Mouse (Mus musculus): ENCODE data around the gene Cd52. TPM values are rescaled to one million over a fixed set of nuclear protein-coding genes. Genes with fewer than 3 reads are reported as not detected.
A peak's percentile ranks its signal among the peaks of the same experiment; 100 is the strongest.

The Cd52 gene
- polyA plus RNA-seq, 1 experiment from 2014 or later = 24.3 TPM

DNA sequence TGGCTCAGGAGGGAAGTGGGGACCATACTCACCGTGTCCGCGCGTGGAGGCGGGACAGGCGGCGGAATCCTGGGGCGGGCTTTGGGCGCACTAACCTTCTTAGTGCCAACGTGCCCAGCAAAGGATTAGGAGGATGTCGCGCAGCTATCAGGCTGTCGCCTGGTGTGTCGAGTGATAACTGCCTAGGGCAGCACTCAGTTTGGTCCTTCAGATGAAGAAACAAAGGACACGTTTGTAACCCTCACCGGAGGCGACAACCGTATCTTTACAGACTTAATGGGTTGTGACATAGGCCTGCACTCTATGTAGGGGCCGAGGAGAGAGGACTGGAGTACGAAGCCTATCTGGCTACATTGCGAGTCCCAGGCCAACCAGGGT, 7.8 kb upstream of the Cd52 start:
- H3K9me3 ChIP-seq (ENCODE audit: control insufficient read depth, low read length) = no peaks in the 10 kb centered on the region
- 0 out of 2 replicates have a peak, but pooled peaks cover 2% of the 10 kb centered on the region for H3K4me1 ChIP-seq (replicated peaks; ENCODE audit: control insufficient read depth, insufficient read depth, low read length)
- ATAC-seq (replicated peaks; ENCODE audit: low FRiP score, low TSS enrichment, low read depth) (peak; percentile 34), DNase-seq (ENCODE audit: low spot score) (no peak)
- H3K36me3 ChIP-seq (ENCODE audit: control insufficient read depth, insufficient read depth, low read length) = no peaks in the 10 kb centered on the region
- peak overlapping the region; percentile 60 for H3K4me2 ChIP-seq (ENCODE audit: low read length)
- no peak overlapping the region for H3K27ac ChIP-seq (ENCODE audit: low read depth)
- H3K27me3 ChIP-seq (replicated peaks; ENCODE audit: control insufficient read depth, insufficient read depth, low read length) = no peaks in the 10 kb centered on the region
- WGBS = 5% methylated on average over 21 of the region's 21 CpGs
- peak overlapping the region; percentile 31 for H3K9ac ChIP-seq (ENCODE audit: low read length)
- H3K4me3 ChIP-seq (ENCODE audit: low read depth, low read length) = peak overlapping the region; percentile 50

DNA sequence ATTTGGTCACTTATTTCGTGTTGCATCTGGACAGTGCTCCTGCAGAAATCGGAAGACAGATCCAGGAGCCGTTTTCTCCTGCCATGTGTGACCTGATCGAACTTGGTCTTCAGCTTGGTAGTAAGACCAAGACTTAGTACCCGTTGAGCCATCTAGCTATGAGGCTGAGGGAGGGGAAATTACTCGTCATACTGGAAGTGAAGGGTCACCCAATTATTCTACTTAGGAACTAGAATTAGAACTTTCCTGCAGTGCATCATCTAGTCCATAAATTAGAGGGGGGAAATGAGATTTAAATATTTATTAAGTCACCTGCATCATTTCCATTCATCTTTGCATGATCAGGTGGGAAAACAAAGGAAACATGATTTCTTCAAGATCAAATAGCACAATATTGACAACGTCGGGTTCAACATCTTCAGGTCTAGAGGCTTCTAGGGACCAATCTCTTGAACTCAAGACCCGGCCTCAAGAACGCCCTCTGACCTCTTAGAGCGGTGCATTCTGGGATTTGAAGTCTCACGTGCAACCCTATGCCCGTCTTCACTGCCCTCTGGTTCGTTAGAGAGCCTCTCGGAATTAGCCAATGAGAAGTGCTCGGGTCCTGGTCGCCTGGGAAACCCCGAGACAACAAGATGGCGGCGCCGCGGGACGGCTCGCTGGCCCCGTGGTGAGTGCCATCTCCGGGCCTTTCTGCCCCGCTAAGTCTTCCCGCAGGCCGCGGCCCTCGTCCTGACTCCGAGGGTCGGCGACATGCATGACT, 7.3 kb upstream of the Cd52 start, which contains the start of gene Ubxn11:
TSS of gene Ubxn11 (plus strand) at position 592 of the 763 bp plus-strand sequence.
- Histone ChIP-seq H3K36me3 (ENCODE audit: control insufficient read depth, insufficient read depth, low read length) (no peaks in the 10 kb centered on the region), H3K9ac (ENCODE audit: low read length) (peak within 1 kb of the TSS; percentile 31), H3K4me1 (replicated peaks; ENCODE audit: control insufficient read depth, insufficient read depth, low read length) (0 out of 2 replicates have a peak, but pooled peaks cover 2% of the 10 kb centered on the region), H3K4me2 (ENCODE audit: low read length) (peak within 1 kb of the TSS; percentile 60), H3K4me3 (ENCODE audit: low read depth, low read length) (peak within 1 kb of the TSS; percentile 50), H3K27ac (ENCODE audit: low read depth) (no peak within 1 kb of the TSS), H3K27me3 (replicated peaks; ENCODE audit: control insufficient read depth, insufficient read depth, low read length) (no peaks in the 10 kb centered on the region), H3K9me3 (ENCODE audit: control insufficient read depth, low read length) (no peaks in the 10 kb centered on the region)
- DNase-seq (ENCODE audit: low spot score) = peak; percentile 88
- ATAC-seq (replicated peaks; ENCODE audit: low FRiP score, low TSS enrichment, low read depth) = peak; percentile 91
- WGBS = 18% methylated on average over 34 of the region's 34 CpGs

DNA sequence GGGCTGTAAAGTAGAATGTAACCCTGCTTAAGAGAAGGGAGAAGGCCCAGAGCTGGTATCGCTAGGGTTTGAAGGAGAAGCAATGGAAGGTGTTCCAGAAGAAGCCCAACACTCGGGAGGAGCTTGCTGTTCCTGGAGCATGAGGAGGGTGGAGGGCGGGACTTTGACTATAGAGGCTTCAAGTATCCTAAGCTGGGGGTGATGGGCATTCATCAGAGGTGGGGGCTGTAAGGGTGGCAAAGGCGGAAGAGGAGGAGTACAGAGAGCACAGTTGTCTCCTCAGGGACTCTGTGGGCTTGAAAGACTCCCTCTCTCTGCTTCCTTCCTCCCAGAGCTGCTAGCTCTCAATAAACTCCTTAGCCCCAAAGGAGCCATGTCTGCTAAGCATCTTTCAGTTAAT, 5.4 kb upstream of the Cd52 start:
- WGBS = 85% methylated on average over 4 of the region's 4 CpGs
- ATAC-seq (replicated peaks; ENCODE audit: low FRiP score, low TSS enrichment, low read depth) = no peak
- no peaks in the 10 kb centered on the region for H3K27me3 ChIP-seq (replicated peaks; ENCODE audit: control insufficient read depth, insufficient read depth, low read length)

DNA sequence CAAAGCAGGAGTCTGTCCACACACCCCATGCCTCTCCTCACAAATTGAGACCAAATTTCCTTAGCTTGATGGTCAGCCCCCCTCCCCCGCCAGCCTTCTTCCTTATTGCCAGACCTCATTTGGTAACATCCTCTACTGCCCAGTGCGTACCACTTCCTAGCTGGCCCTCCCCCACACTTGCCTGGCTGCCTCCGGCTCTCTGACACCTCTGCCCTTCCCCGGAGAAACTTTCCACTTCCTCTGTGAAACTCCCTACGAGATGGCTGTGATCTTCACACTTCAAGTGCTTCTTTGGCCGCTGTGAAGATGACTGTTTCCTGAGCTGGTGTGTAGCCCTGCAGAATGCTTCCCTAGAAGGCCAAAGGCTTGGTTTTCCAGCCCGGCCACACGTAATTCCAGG, 3.7 kb upstream of the Cd52 start:
- Histone ChIP-seq H3K9ac (ENCODE audit: low read length) (no peak overlapping the region), H3K27ac (ENCODE audit: low read depth) (no peak overlapping the region), H3K27me3 (replicated peaks; ENCODE audit: control insufficient read depth, insufficient read depth, low read length) (no peaks in the 10 kb centered on the region), H3K4me3 (ENCODE audit: low read depth, low read length) (no peak overlapping the region), H3K36me3 (ENCODE audit: control insufficient read depth, insufficient read depth, low read length) (no peaks in the 10 kb centered on the region), H3K4me1 (replicated peaks; ENCODE audit: control insufficient read depth, insufficient read depth, low read length) (0 out of 2 replicates have a peak, but pooled peaks cover 2% of the 10 kb centered on the region), H3K4me2 (ENCODE audit: low read length) (no peak overlapping the region), H3K9me3 (ENCODE audit: control insufficient read depth, low read length) (no peaks in the 10 kb centered on the region)
- WGBS = 44% methylated on average over 8 of the region's 8 CpGs
- ATAC-seq (replicated peaks; ENCODE audit: low FRiP score, low TSS enrichment, low read depth) = no peak
- DNase-seq (ENCODE audit: low spot score) = no peak

More for the DNA sequence above, 5.4 kb upstream of the Cd52 start:
- H3K9ac ChIP-seq (ENCODE audit: low read length) = no peak overlapping the region
- H3K4me1 ChIP-seq (replicated peaks; ENCODE audit: control insufficient read depth, insufficient read depth, low read length) = 0 out of 2 replicates have a peak, but pooled peaks cover 2% of the 10 kb centered on the region
- H3K36me3 ChIP-seq (ENCODE audit: control insufficient read depth, insufficient read depth, low read length) = no peaks in the 10 kb centered on the region
- no peak overlapping the region for H3K27ac ChIP-seq (ENCODE audit: low read depth)
- no peaks in the 10 kb centered on the region for H3K9me3 ChIP-seq (ENCODE audit: control insufficient read depth, low read length)
- H3K4me3 ChIP-seq (ENCODE audit: low read depth, low read length) = no peak overlapping the region
- H3K4me2 ChIP-seq (ENCODE audit: low read length) = no peak overlapping the region
- no peak for DNase-seq (ENCODE audit: low spot score)

DNA sequence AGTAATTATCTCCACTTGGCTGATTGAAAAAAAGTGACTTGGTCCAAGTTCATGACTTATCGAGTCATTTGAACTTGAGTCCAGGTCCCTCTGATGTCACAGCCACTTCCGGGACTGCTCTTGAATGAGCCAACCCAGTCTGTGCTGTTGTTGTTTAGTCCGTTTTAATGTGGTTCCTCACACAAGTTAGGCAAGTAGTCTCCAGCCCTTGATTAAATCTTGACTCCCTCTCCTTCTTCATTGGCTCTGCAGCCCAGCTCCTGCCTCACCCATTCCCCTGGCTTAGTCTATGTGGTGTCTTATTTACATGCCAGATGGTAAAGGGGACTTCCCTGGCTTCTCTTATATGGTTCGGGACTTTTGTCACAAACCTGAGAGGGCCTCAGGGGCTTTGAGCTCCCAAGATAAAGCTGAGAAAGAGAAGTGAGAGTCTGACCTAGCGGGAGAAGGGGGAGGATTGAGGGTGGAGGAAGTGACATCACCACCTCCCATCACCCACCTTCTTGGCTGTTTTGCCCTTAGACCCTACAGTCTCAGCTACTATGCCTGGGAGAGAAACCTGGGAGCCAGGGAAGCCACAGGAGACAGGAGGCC, 2.2 kb upstream of the Cd52 start:
- 69% methylated on average over 5 of the region's 5 CpGs for WGBS
- Histone ChIP-seq H3K4me3 (ENCODE audit: low read depth, low read length) (no peak overlapping the region), H3K27me3 (replicated peaks; ENCODE audit: control insufficient read depth, insufficient read depth, low read length) (no peaks in the 10 kb centered on the region), H3K36me3 (ENCODE audit: control insufficient read depth, insufficient read depth, low read length) (no peaks in the 10 kb centered on the region), H3K27ac (ENCODE audit: low read depth) (no peak overlapping the region), H3K4me1 (replicated peaks; ENCODE audit: control insufficient read depth, insufficient read depth, low read length) (no peaks in the 10 kb centered on the region), H3K9ac (ENCODE audit: low read length) (no peak overlapping the region), H3K4me2 (ENCODE audit: low read length) (no peak overlapping the region), H3K9me3 (ENCODE audit: control insufficient read depth, low read length) (no peaks in the 10 kb centered on the region)
- no peak for ATAC-seq (replicated peaks; ENCODE audit: low FRiP score, low TSS enrichment, low read depth)
- no peak for DNase-seq (ENCODE audit: low spot score)

DNA sequence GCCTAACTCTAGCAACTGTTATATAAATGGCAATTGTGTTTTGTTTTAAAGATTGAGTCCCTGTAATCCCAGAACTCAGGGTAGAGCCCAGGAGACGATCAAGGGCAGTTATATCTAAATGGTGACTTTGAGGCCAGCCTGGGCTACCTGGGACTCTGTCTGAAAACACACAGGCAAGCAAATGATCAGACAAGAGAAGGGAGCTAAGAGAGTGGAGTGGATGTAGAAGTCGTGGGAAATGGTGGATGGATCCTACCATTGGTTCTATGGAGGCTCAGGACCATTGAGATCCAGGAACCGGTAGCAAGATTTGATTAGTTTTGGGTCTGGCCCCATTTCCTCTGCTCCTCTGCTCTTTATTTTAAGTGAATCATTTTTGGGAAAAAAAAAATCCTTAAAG, 1.2 kb upstream of the Cd52 start:
- Histone ChIP-seq H3K27ac (ENCODE audit: low read depth) (no peak overlapping the region), H3K27me3 (replicated peaks; ENCODE audit: control insufficient read depth, insufficient read depth, low read length) (no peaks in the 10 kb centered on the region), H3K4me2 (ENCODE audit: low read length) (no peak overlapping the region), H3K9ac (ENCODE audit: low read length) (no peak overlapping the region), H3K9me3 (ENCODE audit: control insufficient read depth, low read length) (no peaks in the 10 kb centered on the region), H3K4me3 (ENCODE audit: low read depth, low read length) (no peak overlapping the region), H3K4me1 (replicated peaks; ENCODE audit: control insufficient read depth, insufficient read depth, low read length) (no peaks in the 10 kb centered on the region), H3K36me3 (ENCODE audit: control insufficient read depth, insufficient read depth, low read length) (no peaks in the 10 kb centered on the region)
- DNase-seq (ENCODE audit: low spot score) = no peak
- WGBS = 84% methylated on average over 3 of the region's 3 CpGs
- no peak for ATAC-seq (replicated peaks; ENCODE audit: low FRiP score, low TSS enrichment, low read depth)

DNA sequence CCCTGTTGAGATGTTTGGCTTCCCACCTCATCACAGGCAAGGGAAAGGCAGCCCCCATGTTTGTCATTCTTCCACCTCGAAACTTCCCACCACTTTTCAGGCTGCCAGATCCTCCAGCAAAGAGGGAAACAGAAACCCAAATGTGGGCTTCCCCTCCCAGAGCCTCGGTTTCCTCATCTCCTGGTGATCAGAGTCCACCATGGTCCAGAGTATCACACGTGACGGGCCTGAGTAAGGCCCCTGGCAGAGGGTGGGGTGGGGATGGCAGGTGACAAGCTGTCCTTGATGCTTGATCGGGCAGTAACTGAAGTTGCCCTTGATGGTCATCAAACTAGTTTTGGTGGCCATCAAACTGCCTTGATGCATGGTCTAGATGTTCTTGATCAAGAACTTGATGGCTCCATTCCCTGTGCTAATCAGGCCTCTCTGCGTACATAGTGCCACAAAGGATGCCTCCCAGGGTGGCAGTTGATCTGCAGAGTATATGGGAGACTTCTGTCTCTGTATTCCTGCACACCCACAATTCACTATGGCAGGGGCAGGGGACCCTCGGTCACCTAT, 798 bp downstream of the Cd52 start:
- no peaks in the 10 kb centered on the region for H3K4me1 ChIP-seq (replicated peaks; ENCODE audit: control insufficient read depth, insufficient read depth, low read length)
- no peak for DNase-seq (ENCODE audit: low spot score)
- H3K4me2 ChIP-seq (ENCODE audit: low read length) = no peak overlapping the region
- no peak overlapping the region for H3K9ac ChIP-seq (ENCODE audit: low read length)
- no peaks in the 10 kb centered on the region for H3K36me3 ChIP-seq (ENCODE audit: control insufficient read depth, insufficient read depth, low read length)
- H3K27me3 ChIP-seq (replicated peaks; ENCODE audit: control insufficient read depth, insufficient read depth, low read length) = no peaks in the 10 kb centered on the region
- H3K4me3 ChIP-seq (ENCODE audit: low read depth, low read length) = no peak overlapping the region
- no peak for ATAC-seq (replicated peaks; ENCODE audit: low FRiP score, low TSS enrichment, low read depth)
- 85% methylated on average over 7 of the region's 7 CpGs for WGBS
- no peaks in the 10 kb centered on the region for H3K9me3 ChIP-seq (ENCODE audit: control insufficient read depth, low read length)
- H3K27ac ChIP-seq (ENCODE audit: low read depth) = no peak overlapping the region

DNA sequence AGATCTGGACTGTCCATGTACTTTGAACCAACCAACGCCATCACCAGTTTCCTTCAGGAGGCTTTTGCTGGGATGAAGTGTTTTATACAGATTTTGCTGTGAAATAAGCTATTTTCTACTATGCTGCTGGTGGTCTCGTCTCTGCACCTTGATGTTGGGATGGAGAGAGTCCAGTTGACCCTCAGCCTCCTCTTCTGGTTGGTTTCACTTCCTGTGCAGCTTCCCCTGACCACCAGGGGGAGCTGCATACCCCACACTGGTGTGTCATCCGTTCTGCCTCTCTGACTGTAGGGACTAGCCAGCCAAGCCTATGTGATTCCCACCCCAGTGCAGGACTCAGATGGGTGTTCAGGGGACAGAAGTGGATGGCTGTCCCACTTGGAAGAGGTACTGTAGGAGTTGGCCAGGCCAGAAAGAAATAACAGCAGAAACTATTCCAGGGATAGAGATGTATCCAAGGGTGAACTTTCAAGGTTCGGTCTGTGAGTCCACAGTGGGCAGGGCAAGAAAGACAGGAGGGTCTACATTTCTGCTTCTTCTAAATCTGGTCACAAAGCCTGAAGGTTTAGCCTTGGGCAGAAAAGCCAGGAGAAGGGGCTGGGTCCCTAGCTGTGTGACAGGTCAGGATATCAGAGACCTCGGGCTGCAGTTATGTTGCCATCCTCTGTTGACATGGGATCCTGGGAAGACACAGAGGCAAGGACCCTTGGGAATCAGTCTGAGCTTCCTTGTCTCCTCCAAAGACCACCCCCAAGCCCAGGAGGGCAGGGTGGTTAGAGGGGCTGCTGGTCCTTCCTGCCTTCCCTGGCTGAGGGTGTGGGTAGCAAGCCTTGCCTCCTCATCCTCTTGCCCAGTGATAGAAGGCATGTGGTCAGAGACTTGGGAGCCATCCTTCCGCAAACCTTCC, 2.2 kb downstream of the Cd52 start:
- Histone ChIP-seq H3K4me2 (ENCODE audit: low read length) (no peak overlapping the region), H3K36me3 (ENCODE audit: control insufficient read depth, insufficient read depth, low read length) (no peaks in the 10 kb centered on the region), H3K27me3 (replicated peaks; ENCODE audit: control insufficient read depth, insufficient read depth, low read length) (no peaks in the 10 kb centered on the region), H3K9ac (ENCODE audit: low read length) (no peak overlapping the region), H3K4me1 (replicated peaks; ENCODE audit: control insufficient read depth, insufficient read depth, low read length) (no peaks in the 10 kb centered on the region), H3K9me3 (ENCODE audit: control insufficient read depth, low read length) (no peaks in the 10 kb centered on the region), H3K4me3 (ENCODE audit: low read depth, low read length) (no peak overlapping the region), H3K27ac (ENCODE audit: low read depth) (no peak overlapping the region)
- no peak for ATAC-seq (replicated peaks; ENCODE audit: low FRiP score, low TSS enrichment, low read depth)
- DNase-seq (ENCODE audit: low spot score) = no peak
- WGBS = 72% methylated on average over 6 of the region's 6 CpGs
